Mouse (Mus musculus) liver, adult 2 months (tissue): ENCODE data around the gene Aftph. TPM values are rescaled to one million over a fixed set of nuclear protein-coding genes. Genes with fewer than 3 reads are reported as not detected.

Experiments used
- DNase-seq: peaks from one replicate; pipeline ENCODE4 v3.0.0-alpha.2; 2011; ENCODE audit warnings: low read depth, low spot score; ENCODE audit errors: extremely low read depth
- H3K27ac ChIP-seq: fragments of 200-500 bp; replicated peaks from 2 replicates; pipeline ENCODE4 v1.5.1; 2012; ENCODE audit warnings: low read depth, mild to moderate bottlenecking, control low read depth, inconsistent platforms, low read length; ENCODE audit not compliant: insufficient read depth
- H3K27me3 ChIP-seq: fragments of 200-500 bp; 2 replicates; pipeline ENCODE4 v1.6.1; 2012; ENCODE audit warnings: mild to moderate bottlenecking, moderate library complexity, low read length, inconsistent platforms; ENCODE audit not compliant: control insufficient read depth, insufficient read depth
- H3K36me3 ChIP-seq: fragments of 200-500 bp; 2 replicates; pipeline ENCODE4 v1.6.1; 2012; ENCODE audit warnings: low read length, inconsistent platforms; ENCODE audit not compliant: control insufficient read depth, insufficient read depth
- H3K4me1 ChIP-seq: fragments of 200-500 bp; 2 replicates; pipeline ENCODE4 v1.6.1; 2011; ENCODE audit warnings: low read length; ENCODE audit not compliant: control insufficient read depth, insufficient read depth
- H3K4me3 ChIP-seq: fragments of 200-500 bp; 2 replicates; pipeline ENCODE4 v1.5.1; 2011; ENCODE audit warnings: low read depth, mild to moderate bottlenecking, control low read depth, low read length, moderate library complexity; ENCODE audit not compliant: insufficient read depth
- H3K79me2 ChIP-seq: fragments of 200-500 bp; 2 replicates; pipeline ENCODE4 v1.6.1; 2012; ENCODE audit warnings: inconsistent platforms, mild to moderate bottlenecking, low read length, moderate library complexity; ENCODE audit not compliant: control insufficient read depth, insufficient read depth
- H3K9ac ChIP-seq: fragments of 200-500 bp; 2 replicates; pipeline ENCODE4 v1.6.1; 2012; ENCODE audit warnings: low read depth, mild to moderate bottlenecking, control low read depth, inconsistent platforms, low read length
- CTCF ChIP-seq: fragments of 200-500 bp; IDR thresholded peaks from 2 replicates; pipeline ENCODE4 v1.5.1; 2011; ENCODE audit warnings: low read depth, low read length, control low read depth
- POLR2A ChIP-seq: fragments of 200-500 bp; IDR thresholded peaks from 2 replicates; pipeline ENCODE4 v1.6.1; 2011; ENCODE audit warnings: low read length, control low read depth; ENCODE audit not compliant: insufficient read depth; ENCODE audit errors: extremely low read depth
- WGBS: fragments of 180-500 bp; shearing (Covaris S2); methylation state at CpG from one replicate; pipeline ENCODE4 v1.1.7; 2018; 5-methylcytosine and 5-hydroxymethylcytosine counted together
- polyA plus RNA-seq: library from polyadenylated mRNA; depleted of rRNA; stranded (reverse); fragments of >200 nt; gene quantifications from 2 replicates; pipeline ENCODE4 v1.2.3, GENCODE M21; 2012
- total RNA-seq: library from RNA; depleted of rRNA; stranded (reverse); fragments of >200 nt; gene quantifications from 2 replicates; pipeline ENCODE4 v1.2.3, GENCODE M21; 2014

Gene Aftph
- total and polyA plus RNA-seq, 2 experiments, result 24.6 to 33.5 TPM

- no peaks in the 10 kb centered on the region for H3K79me2 ChIP-seq
- H3K27ac ChIP-seq, result no peak overlapping the region
- TF ChIP-seq POLR2A (no peak), CTCF (no peak)
- WGBS, result 76% methylated on average over 14 of the region's 14 CpGs
- no peak overlapping the region for H3K4me3 ChIP-seq
- no peak for DNase-seq
- no peaks in the 10 kb centered on the region for H3K36me3 ChIP-seq
- H3K4me1 ChIP-seq, result no peaks in the 10 kb centered on the region
- no peak overlapping the region for H3K9ac ChIP-seq
- no peaks in the 10 kb centered on the region for H3K27me3 ChIP-seq
Observed at GRCm38 (mm10) chr11:20660111-20661097, 81.0 kb downstream of the Aftph start.

- Histone ChIP-seq H3K27ac (no peak overlapping the region), H3K9ac (no peak overlapping the region), H3K36me3 (no peaks in the 10 kb centered on the region), H3K79me2 (no peaks in the 10 kb centered on the region), H3K27me3 (no peaks in the 10 kb centered on the region), H3K4me1 (no peaks in the 10 kb centered on the region), H3K4me3 (no peak overlapping the region)
- DNase-seq, result no peak
- 85% methylated on average over 3 of the region's 3 CpGs for WGBS
- TF ChIP-seq CTCF (no peak), POLR2A (no peak)
Observed at GRCm38 (mm10) chr11:20659094-20659493, 82.3 kb downstream of the Aftph start.

GRCm38 (mm10) chr11:20656711-20657057 lies 84.7 kb downstream of the Aftph start:
- Histone ChIP-seq H3K36me3 (no peaks in the 10 kb centered on the region), H3K27ac (no peak overlapping the region), H3K79me2 (no peaks in the 10 kb centered on the region), H3K4me1 (no peaks in the 10 kb centered on the region), H3K27me3 (no peaks in the 10 kb centered on the region), H3K9ac (0 out of 2 replicates have a peak overlapping the region, but pooled peaks have one; percentile 4), H3K4me3 (peak overlapping the region; percentile 30)
- no peak for DNase-seq
- TF ChIP-seq POLR2A (no peak), CTCF (no peak)
- 66% methylated on average over 10 of the region's 10 CpGs for WGBS

- H3K79me2 ChIP-seq, result 0 out of 2 replicates have a peak, but pooled peaks cover 2% of the 10 kb centered on the region
- DNase-seq, result no peak
- no peak for TF ChIP-seq POLR2A
- no peak for TF ChIP-seq CTCF
- H3K27ac ChIP-seq, result no peak overlapping the region
- 0 out of 2 replicates have a peak, but pooled peaks cover 2% of the 10 kb centered on the region for H3K36me3 ChIP-seq
- 0 out of 2 replicates have a peak overlapping the region, but pooled peaks have one; percentile 4 for H3K9ac ChIP-seq
- WGBS, result 50% methylated on average over 18 of the region's 18 CpGs
- no peaks in the 10 kb centered on the region for H3K27me3 ChIP-seq
- no peaks in the 10 kb centered on the region for H3K4me1 ChIP-seq
- H3K4me3 ChIP-seq, result peak overlapping the region; percentile 30
Observed at GRCm38 (mm10) chr11:20655795-20656710, 85.3 kb downstream of the Aftph start.

- Histone ChIP-seq H3K9ac (no peak overlapping the region), H3K27me3 (no peaks in the 10 kb centered on the region), H3K36me3 (peaks cover 15% of the 10 kb centered on the region; the same call in 1 of the 2 replicates), H3K4me3 (no peak overlapping the region), H3K4me1 (peaks cover 7% of the 10 kb centered on the region; the same call in 1 of the 2 replicates), H3K27ac (no peak overlapping the region), H3K79me2 (peaks cover 5% of the 10 kb centered on the region)
- no peak for TF ChIP-seq POLR2A
- TF ChIP-seq CTCF, result no peak
- 47% methylated on average over 1 of the region's 1 CpGs for WGBS
- no peak for DNase-seq
Observed at GRCm38 (mm10) chr11:20651166-20651565, 90.2 kb downstream of the Aftph start.
